Mouse (Mus musculus): ENCODE data around the gene Crkl.
A peak's percentile ranks its signal among the peaks of the same experiment; 100 is the strongest.

Crkl gene

DNA sequence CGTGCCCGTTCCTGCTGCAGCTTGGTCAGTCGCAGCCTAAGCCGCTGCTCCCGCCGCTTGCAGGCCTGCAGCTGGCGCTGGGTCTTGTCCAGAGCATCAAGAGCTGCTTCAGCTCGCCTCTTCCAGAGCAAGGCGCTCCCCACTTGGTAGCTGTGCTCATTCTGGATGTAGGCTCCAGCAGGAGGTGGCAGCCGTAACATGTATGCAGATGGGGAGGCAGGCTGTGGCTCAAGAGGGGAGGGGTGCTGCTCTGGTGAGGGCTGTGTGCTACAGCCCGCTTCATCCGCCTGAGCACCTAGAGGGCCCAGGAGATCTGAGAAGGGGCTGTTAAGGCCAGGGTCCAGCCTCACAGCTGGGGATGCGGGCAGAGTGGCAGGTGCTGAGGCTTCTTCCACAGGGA is 76.5 kb downstream of the Crkl start:
- no peak for DNase-seq (ENCODE audit: low spot score)

DNA sequence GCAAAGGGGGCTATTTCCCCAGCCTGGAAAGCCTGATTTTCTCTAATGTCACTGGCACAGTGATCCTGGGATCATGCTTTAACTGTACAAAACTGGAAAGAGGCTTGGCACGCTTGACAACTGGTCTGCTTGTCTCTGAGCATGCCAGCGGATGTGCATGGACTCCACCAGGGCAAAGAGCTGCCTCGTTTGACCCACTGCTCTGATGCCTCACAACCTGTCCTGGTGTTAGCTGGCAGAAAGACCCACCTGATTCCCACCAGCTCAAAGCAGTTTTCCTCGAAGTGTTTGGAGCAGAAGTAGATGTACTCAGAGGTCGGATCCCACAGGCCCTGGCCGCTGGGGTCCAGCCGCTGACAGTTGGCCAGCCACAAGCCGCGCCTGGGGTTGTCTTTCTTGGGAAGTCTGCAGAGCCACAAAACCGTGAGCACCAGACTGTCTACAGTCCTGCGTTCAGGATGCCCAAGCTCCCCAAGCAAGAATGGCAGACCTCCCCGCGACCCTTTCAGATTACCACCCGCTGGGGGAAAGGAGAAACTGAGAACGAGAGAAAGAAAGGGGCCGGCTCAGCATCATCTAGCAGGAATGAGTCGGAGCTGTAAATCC is 78.3 kb downstream of the Crkl start:
- no peak for DNase-seq (ENCODE audit: low spot score)

DNA sequence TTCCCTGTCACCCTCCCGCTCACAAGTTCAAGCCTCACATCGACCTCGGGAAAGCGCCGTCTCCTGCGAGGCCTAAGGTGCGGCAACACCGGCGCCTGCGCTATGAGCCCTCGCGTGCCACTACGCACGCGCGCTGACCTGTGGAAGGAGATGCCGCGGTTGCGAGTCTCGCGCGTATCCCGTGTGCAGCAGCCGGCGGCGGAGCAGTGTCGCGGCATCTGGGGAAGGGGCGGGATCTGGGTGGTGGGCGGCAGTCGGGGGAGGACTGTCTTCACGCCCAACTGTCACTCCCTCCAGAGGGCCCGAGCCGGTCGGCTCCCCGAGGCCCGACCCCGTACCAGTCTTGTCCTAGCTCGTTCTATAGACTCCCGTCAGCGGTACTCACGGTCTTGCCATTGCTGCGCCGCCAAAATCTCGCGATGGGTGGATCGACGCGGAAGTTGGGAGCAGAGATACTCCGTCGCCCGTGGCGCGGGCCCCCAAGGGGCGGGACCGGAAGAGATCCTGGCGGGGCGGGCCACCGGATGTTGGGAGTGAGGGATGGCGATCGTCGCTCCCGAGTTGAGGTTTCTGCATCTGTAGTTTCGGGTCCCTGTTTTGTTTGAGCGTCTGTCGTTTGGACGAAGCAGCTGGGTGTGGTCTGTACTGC is 79.0 kb downstream of the Crkl start, which contains the start of gene Thap7:
Thap7 (minus strand) TSS at position 497 of the 649 bp plus-strand sequence.
- DNase-seq (ENCODE audit: low spot score) = peak; percentile 98

DNA sequence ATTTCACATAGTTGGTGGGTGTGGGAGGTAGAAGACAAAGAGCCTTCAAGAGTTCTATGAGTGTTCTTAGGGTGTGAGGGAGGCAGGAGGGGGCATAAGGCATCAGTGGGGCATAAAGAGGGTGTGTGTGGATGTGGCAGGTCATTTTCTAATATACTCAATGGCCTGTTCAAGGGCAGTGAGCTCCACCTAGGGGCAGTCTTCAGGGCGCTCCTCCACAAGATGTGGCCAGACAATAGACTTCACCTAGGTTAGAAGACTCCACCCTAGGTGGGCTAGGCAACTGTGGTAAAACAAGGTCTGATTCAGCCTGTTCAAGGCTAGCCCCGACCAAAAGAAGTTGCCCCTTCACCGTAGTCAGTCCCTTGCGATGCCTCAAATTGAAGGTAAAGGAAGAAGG is 80.5 kb downstream of the Crkl start:
- DNase-seq (ENCODE audit: low spot score) = no peak

DNA sequence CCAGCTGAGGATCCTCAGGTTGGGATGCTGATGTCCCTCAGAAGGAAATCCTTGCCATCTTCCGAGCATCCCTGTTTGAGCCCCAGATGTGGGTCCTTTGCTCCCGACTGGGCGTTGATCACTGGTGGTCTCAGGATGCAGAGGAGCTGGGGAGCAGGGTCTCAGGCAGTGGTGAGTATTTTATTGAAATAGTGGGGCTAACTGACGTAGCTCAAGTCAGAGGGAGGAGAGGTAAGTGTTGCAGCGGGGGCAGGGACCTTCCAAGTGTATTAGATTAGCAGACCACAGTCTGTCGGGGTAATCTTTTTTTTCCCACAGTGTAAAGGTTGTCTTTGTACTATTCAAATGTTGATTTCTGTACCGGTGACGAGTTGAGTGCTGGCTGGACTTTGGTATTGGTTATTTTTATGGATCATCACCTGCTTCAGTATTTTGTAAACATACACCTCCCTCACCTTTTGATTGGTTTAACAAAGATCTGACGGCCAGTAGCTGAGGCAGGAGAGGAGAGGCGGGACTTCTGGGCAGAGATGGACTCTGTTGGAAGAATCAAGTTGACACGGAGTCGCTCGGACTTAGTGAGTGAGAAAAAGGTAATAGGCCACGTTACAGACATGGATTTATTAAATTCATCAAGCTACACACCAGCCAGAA is 81.0 kb downstream of the Crkl start:
- DNase-seq (ENCODE audit: low spot score) = no peak

DNA sequence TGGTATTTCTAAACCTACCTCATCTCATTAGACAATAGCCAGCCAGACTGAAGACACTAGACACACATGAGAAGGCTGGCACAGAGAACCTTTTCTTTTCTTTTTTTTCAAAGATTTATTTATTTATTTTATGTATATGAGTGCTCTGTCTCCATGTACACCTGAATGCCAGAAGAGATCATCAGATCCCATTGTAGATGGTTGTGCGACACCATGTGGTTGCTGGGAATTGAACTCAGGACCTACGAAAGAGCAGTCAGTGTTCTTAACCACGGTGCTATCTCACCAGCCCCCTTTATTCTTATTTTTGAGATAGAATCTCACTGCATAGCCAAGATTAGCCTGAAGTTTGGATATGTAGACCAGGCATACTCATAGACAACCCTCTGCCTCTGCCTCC is 84.8 kb downstream of the Crkl start:
- no peak for DNase-seq (ENCODE audit: low spot score)

All from urinary bladder, postnatal 14 days (tissue).